Mouse (Mus musculus): ENCODE measurements around the gene Cela2a. TPM values are rescaled to one million over a fixed set of nuclear protein-coding genes. Genes with fewer than 3 reads are reported as not detected.

The Cela2a gene
- polyA plus RNA-seq, 1 experiment, result not detected

DNA sequence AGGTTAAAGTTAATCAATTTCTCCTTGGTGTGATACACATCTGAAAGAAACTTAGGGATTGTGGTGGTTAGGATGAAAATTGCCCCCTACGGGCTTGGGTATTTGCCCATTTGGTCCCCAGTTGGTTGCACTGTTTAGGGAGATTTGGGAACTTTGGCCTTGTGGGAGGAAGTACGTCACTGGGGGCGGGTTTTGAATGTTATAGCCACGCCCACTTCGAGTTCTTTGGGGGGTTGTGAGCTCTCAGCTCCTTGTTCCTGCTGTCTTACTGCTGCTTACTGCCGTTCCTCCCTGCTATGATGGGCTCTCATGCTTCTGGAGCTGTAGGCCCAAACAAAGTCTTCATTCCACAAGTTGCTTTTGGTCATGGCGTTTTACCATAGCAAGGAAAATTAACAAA, 5.4 kb upstream of the Cela2a start:
- Histone ChIP-seq H3K4me3 (ENCODE audit: insufficient read depth, low read depth, low read length) (no peak overlapping the region), H3K4me1 (ENCODE audit: control insufficient read depth, insufficient read depth, low read length) (peaks cover 25% of the 10 kb centered on the region), H3K27ac (ENCODE audit: insufficient read depth, low read depth, low read length) (0 out of 2 replicates have a peak overlapping the region, but pooled peaks have one; percentile 74)
- TF ChIP-seq POLR2A (IDR thresholded peaks at IDR 0.05; ENCODE audit: insufficient read depth, low read depth, low read length) (no peak), CTCF (IDR thresholded peaks at IDR 0.05; ENCODE audit: insufficient read depth, low read depth, low read length) (no peak)
- WGBS, result 79% methylated on average over 7 of the region's 7 CpGs

GRCm38 (mm10) chr4:141830381-141830780, 4.4 kb upstream of the Cela2a start:
- TF ChIP-seq CTCF (IDR thresholded peaks at IDR 0.05; ENCODE audit: insufficient read depth, low read depth, low read length) (no peak), POLR2A (IDR thresholded peaks at IDR 0.05; ENCODE audit: insufficient read depth, low read depth, low read length) (no peak)
- Histone ChIP-seq H3K4me3 (ENCODE audit: insufficient read depth, low read depth, low read length) (no peak overlapping the region), H3K4me1 (ENCODE audit: control insufficient read depth, insufficient read depth, low read length) (peaks cover 25% of the 10 kb centered on the region), H3K27ac (ENCODE audit: insufficient read depth, low read depth, low read length) (peak overlapping the region; percentile 74)
- 16% methylated on average over 11 of the region's 11 CpGs for WGBS

GRCm38 (mm10) chr4:141828177-141828576, 2.2 kb upstream of the Cela2a start:
- Histone ChIP-seq H3K4me3 (ENCODE audit: insufficient read depth, low read depth, low read length) (no peak overlapping the region), H3K4me1 (ENCODE audit: control insufficient read depth, insufficient read depth, low read length) (peaks cover 15% of the 10 kb centered on the region), H3K27ac (ENCODE audit: insufficient read depth, low read depth, low read length) (no peak overlapping the region)
- WGBS, result 75% methylated on average over 4 of the region's 4 CpGs
- TF ChIP-seq POLR2A (IDR thresholded peaks at IDR 0.05; ENCODE audit: insufficient read depth, low read depth, low read length) (no peak), CTCF (IDR thresholded peaks at IDR 0.05; ENCODE audit: insufficient read depth, low read depth, low read length) (no peak)

DNA sequence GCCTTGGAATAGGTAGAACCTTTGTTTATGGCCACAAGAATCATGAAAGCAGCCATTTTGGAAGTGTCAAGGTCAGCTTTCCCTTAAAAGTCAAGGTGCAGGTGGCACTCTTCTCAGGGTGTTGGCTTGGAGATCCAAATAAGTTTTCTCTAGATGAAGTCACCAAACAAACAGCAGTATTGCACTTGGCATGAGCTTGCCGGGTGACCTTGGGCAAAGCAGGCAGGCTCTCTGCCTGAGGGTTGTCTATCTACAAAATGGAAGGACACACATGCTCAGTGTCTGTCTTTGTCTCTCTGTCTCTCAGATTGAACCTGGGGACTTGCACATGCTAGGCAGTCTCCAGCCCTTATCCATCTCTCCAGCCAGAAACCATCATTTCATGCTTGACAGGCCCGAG, 1.4 kb upstream of the Cela2a start:
- H3K27ac ChIP-seq (ENCODE audit: insufficient read depth, low read depth, low read length), result no peak overlapping the region
- peaks cover 15% of the 10 kb centered on the region for H3K4me1 ChIP-seq (ENCODE audit: control insufficient read depth, insufficient read depth, low read length)

GRCm38 (mm10) chr4:141822979-141823378, 3.0 kb downstream of the Cela2a start:
- 57% methylated on average over 3 of the region's 3 CpGs for WGBS
- H3K4me1 ChIP-seq (ENCODE audit: control insufficient read depth, insufficient read depth, low read length), result peaks cover under 1% of the 10 kb centered on the region; the same call in 1 of the 2 replicates
- TF ChIP-seq CTCF (IDR thresholded peaks at IDR 0.05; ENCODE audit: insufficient read depth, low read depth, low read length) (no peak), POLR2A (IDR thresholded peaks at IDR 0.05; ENCODE audit: insufficient read depth, low read depth, low read length) (no peak)
- H3K4me3 ChIP-seq (ENCODE audit: insufficient read depth, low read depth, low read length), result no peak overlapping the region
- no peak overlapping the region for H3K27ac ChIP-seq (ENCODE audit: insufficient read depth, low read depth, low read length)

More for the DNA sequence above, 1.4 kb upstream of the Cela2a start:
- H3K4me3 ChIP-seq (ENCODE audit: insufficient read depth, low read depth, low read length), result no peak overlapping the region
- WGBS, result 98% methylated on average over 2 of the region's 2 CpGs
- TF ChIP-seq CTCF (IDR thresholded peaks at IDR 0.05; ENCODE audit: insufficient read depth, low read depth, low read length), result no peak
- TF ChIP-seq POLR2A (IDR thresholded peaks at IDR 0.05; ENCODE audit: insufficient read depth, low read depth, low read length), result no peak

GRCm38 (mm10) chr4:141822089-141822488, 3.9 kb downstream of the Cela2a start:
- 81% methylated on average over 10 of the region's 10 CpGs for WGBS
- Histone ChIP-seq H3K4me3 (ENCODE audit: insufficient read depth, low read depth, low read length) (no peak overlapping the region), H3K27ac (ENCODE audit: insufficient read depth, low read depth, low read length) (no peak overlapping the region), H3K4me1 (ENCODE audit: control insufficient read depth, insufficient read depth, low read length) (no peaks in the 10 kb centered on the region)
- no peak for TF ChIP-seq POLR2A (IDR thresholded peaks at IDR 0.05; ENCODE audit: insufficient read depth, low read depth, low read length)
- no peak for TF ChIP-seq CTCF (IDR thresholded peaks at IDR 0.05; ENCODE audit: insufficient read depth, low read depth, low read length)

DNA sequence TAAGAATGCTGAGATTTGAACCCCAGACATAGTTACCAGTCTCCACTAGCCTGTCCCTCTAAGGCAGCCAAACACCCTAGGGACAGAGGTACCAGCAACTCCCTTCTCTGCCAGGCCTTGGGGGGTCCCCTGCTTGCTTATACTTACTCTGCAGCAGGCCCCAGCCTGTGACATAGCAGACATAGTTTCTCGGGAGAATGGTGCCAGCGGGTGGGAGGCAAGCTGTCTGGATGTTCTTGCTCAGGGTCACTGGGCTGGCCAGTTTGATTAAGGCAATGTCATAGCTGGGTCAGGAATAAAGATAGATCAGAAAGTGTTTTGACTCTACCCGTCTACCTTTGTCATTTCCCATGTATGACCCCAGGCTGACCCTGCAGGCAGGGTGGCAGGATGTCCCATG, 4.8 kb downstream of the Cela2a start:
- no peak overlapping the region for H3K4me3 ChIP-seq (ENCODE audit: insufficient read depth, low read depth, low read length)
- TF ChIP-seq CTCF (IDR thresholded peaks at IDR 0.05; ENCODE audit: insufficient read depth, low read depth, low read length) (no peak), POLR2A (IDR thresholded peaks at IDR 0.05; ENCODE audit: insufficient read depth, low read depth, low read length) (no peak)
- 88% methylated on average over 3 of the region's 3 CpGs for WGBS
- peaks cover 3% of the 10 kb centered on the region; the same call in 1 of the 2 replicates for H3K4me1 ChIP-seq (ENCODE audit: control insufficient read depth, insufficient read depth, low read length)
- H3K27ac ChIP-seq (ENCODE audit: insufficient read depth, low read depth, low read length), result no peak overlapping the region

DNA sequence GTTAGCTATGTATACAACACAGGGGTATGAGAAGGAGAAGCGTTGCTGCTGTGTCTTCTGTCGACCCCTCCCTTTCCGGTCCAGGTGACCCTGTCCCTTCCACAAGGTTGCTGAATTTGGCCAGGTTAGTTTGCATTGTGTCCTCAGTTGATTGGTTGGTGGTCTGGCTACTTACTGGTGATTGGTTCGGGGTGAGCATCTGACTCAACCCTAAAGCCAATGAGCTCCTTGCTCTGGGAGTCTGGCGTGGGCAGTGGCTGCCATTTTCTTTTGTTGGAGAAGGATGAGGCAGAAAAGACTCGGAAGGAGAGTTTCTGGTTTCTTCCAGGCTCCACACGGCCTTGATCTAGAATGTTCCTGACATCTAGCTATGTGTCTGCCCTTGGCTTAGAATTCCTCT, 6.6 kb downstream of the Cela2a start:
- Histone ChIP-seq H3K4me1 (ENCODE audit: control insufficient read depth, insufficient read depth, low read length) (peaks cover 3% of the 10 kb centered on the region; the same call in 1 of the 2 replicates), H3K4me3 (ENCODE audit: insufficient read depth, low read depth, low read length) (no peak overlapping the region), H3K27ac (ENCODE audit: insufficient read depth, low read depth, low read length) (no peak overlapping the region)
- 94% methylated on average over 7 of the region's 7 CpGs for WGBS
- TF ChIP-seq POLR2A (IDR thresholded peaks at IDR 0.05; ENCODE audit: insufficient read depth, low read depth, low read length) (no peak), CTCF (IDR thresholded peaks at IDR 0.05; ENCODE audit: insufficient read depth, low read depth, low read length) (no peak)

- WGBS, result 93% methylated on average over 13 of the region's 13 CpGs
- TF ChIP-seq CTCF (IDR thresholded peaks at IDR 0.05; ENCODE audit: insufficient read depth, low read depth, low read length), result no peak
- no peak for TF ChIP-seq POLR2A (IDR thresholded peaks at IDR 0.05; ENCODE audit: insufficient read depth, low read depth, low read length)
- Histone ChIP-seq H3K27ac (ENCODE audit: insufficient read depth, low read depth, low read length) (no peak overlapping the region), H3K4me3 (ENCODE audit: insufficient read depth, low read depth, low read length) (no peak overlapping the region), H3K4me1 (ENCODE audit: control insufficient read depth, insufficient read depth, low read length) (peaks cover 3% of the 10 kb centered on the region; the same call in 1 of the 2 replicates)
Observed at GRCm38 (mm10) chr4:141818861-141819260, 7.1 kb downstream of the Cela2a start.

- no peak for TF ChIP-seq POLR2A (IDR thresholded peaks at IDR 0.05; ENCODE audit: insufficient read depth, low read depth, low read length)
- TF ChIP-seq CTCF (IDR thresholded peaks at IDR 0.05; ENCODE audit: insufficient read depth, low read depth, low read length), result no peak
- H3K4me3 ChIP-seq (ENCODE audit: insufficient read depth, low read depth, low read length), result no peak overlapping the region
- 71% methylated on average over 10 of the region's 10 CpGs for WGBS
- H3K4me1 ChIP-seq (ENCODE audit: control insufficient read depth, insufficient read depth, low read length), result peaks cover 3% of the 10 kb centered on the region; the same call in 1 of the 2 replicates
- no peak overlapping the region for H3K27ac ChIP-seq (ENCODE audit: insufficient read depth, low read depth, low read length)
Observed at GRCm38 (mm10) chr4:141817706-141818105, 8.3 kb downstream of the Cela2a start.

Data from olfactory bulb, adult 2 months (tissue).